Mouse (Mus musculus): ENCODE results near the gene 2310079G19Rik.

The 2310079G19Rik gene

GRCm38 (mm10) chr16:88627566-88627965 is at the start of gene 2310079G19Rik:
Gene 2310079G19Rik (minus strand): TSS chr16:88627666.
- in situ Hi-C loops (cut with MboI), result no loop called here

DNA sequence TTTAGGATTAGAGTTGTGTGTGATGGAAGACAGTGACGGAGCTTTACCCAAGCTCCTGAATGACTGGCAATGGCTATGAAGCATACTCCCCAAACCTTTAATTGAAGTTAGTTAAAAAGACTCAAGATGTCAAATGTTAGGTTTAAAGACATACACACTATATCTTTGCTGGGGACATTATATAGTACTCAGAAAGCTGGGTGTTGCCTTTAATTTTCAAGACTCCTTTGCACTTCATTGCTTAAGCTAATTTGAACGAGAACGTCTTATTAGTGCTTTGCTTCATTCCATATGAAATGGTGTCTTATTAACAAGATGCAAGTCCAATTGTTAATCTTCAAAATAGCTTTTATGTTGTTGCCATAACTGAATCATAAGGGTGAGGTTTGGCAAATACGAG is 44.1 kb upstream of the 2310079G19Rik start, which contains the start of gene Krtap27-1:
Krtap27-1 (minus strand) TSS at position 101 of the 400 bp plus-strand sequence.
- in situ Hi-C loops (cut with MboI), result no loop called here

GRCm38 (mm10) chr16:88657426-88657825 is 30.0 kb upstream of the 2310079G19Rik start:
- in situ Hi-C loops (cut with MboI), result no loop called here

- in situ Hi-C loops (cut with MboI), result no loop called here
Observed at GRCm38 (mm10) chr16:88651952-88652351, 24.5 kb upstream of the 2310079G19Rik start.

GRCm38 (mm10) chr16:88651082-88651481 is 23.6 kb upstream of the 2310079G19Rik start:
- in situ Hi-C loops (cut with MboI), result no loop called here

- in situ Hi-C loops (cut with MboI), result no loop called here
Observed at GRCm38 (mm10) chr16:88647358-88647846, 19.9 kb upstream of the 2310079G19Rik start, which contains the start of gene Krtap26-1. Gene Krtap26-1 (minus strand): TSS chr16:88647796.

- in situ Hi-C loops (cut with MboI), result no loop called here
Observed at GRCm38 (mm10) chr16:88646366-88647111, 19.1 kb upstream of the 2310079G19Rik start.

GRCm38 (mm10) chr16:88640053-88640452 is 12.6 kb upstream of the 2310079G19Rik start:
- in situ Hi-C loops (cut with MboI), result no loop called here

GRCm38 (mm10) chr16:88635142-88635541 is 7.7 kb upstream of the 2310079G19Rik start:
- in situ Hi-C loops (cut with MboI), result no loop called here

GRCm38 (mm10) chr16:88631474-88631873 is 4.0 kb upstream of the 2310079G19Rik start:
- in situ Hi-C loops (cut with MboI), result no loop called here

DNA sequence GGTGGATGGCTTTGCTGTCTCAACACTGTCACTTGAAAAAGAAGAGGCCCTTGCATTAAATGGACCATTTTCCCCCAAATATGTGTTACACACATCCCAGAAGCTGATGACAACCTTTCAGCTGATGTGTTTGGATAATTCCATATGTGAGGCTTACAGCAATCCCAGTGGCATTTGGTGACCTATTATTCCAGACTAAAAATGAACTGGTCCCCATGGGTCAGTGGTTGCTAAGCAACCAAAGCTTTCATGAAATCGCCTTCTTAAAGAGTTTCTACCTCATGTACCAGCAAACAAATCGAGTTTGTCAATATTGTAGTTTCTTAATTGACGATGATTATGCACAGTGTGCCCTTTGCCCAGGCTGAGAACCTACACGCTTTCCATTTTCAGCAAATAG is 14.8 kb downstream of the 2310079G19Rik start:
- in situ Hi-C loops (cut with MboI), result no loop called here

GRCm38 (mm10) chr16:88611922-88612321 is 15.5 kb downstream of the 2310079G19Rik start, which contains the start of gene Krtap24-1:
Gene Krtap24-1 (minus strand): TSS chr16:88612279.
- in situ Hi-C loops (cut with MboI), result no loop called here

DNA sequence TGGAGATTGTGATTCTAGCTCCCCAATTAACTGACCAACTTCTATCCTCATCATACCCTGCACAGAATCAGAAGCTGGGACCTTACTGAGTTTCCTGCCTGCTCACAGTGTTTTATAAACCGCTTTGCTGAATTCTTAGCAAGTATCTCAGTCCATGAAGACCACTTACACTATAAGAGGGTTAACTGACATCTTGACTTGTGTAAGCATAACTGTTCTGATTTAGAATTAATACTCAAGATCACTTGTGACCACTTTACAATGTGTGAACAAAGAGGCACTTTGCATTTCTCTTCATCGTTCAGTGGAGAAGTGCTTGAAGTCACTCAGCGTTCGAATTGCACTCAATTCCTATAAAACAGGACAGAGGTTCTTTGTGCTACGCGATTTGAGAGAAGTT is 22.9 kb downstream of the 2310079G19Rik start:
- in situ Hi-C loops (cut with MboI), result no loop called here

- in situ Hi-C loops (cut with MboI), result no loop called here
Observed at GRCm38 (mm10) chr16:88602464-88602863, 25.0 kb downstream of the 2310079G19Rik start.

GRCm38 (mm10) chr16:88600303-88600702 is 27.2 kb downstream of the 2310079G19Rik start:
- in situ Hi-C loops (cut with MboI), result no loop called here

DNA sequence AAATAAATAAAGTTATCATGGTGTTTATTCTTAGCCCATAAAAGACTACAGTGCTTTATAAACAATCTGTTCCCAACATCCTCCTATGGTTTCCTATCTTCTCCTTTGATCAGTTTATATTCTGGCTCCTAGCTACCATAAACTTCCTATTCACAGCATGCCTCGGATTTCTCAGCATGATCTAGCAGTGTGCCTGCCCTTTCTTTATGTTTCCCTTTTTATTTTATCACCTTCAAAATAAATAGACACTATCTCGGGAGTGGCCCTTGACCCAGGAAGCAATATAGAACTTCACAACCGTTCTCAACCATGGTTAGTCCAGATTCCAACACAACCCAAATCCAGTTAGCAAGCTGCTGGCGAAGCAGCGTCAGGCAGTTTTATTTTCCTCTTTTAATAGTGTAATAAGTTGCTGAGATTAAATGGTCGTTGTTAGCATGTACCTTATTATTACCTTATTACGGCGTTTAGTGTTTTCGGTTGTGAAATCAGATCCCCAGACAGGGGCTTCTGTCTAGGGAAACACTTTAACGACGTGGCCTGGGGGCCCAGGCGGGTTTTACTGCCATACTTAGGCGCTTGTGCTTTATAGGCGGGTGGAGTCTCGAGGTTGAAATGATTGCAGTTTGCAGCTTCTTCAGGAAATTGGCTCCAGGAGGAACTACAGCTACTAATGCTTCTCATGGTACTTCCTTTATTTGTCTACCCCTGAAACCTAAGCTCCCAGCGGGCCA is 27.8 kb downstream of the 2310079G19Rik start:
- in situ Hi-C loops (cut with MboI), result no loop called here

DNA sequence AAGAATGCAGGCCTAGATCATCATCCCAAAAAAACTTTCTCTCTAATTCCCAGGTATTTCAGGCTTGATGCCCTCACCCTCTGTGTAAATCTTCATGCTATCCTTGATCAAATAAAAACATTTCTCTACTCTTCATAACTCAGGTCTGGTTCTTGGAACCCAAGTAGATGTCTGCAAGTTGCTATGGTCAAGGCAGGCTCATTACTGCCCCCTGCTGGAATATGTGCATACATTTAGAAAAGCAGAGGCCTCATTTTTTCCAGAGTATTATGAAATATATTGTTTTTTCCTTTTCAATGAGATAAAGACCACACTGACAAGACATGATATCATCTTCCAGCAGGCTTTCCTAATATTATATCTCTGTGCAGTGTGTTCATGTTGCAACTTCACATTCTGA is 34.7 kb downstream of the 2310079G19Rik start:
- in situ Hi-C loops (cut with MboI), result no loop called here

DNA sequence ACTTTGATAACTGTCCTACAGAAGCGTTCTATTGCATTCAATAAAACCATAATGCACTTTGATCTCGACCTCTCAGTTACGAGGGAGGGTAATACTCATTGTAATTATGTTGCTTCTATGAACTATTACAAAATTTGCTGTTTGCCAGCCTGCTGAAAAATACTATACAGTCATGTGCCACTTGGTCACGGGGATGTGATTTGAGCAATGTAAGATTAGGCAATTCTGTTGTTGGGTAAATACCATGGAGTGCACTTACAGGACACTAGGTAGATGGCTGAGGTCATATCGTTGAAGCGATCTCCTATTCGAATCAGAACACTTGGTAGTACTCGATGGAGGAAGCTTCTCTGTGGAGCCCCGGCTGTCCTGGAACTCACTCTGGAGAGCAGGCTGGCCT is 44.1 kb downstream of the 2310079G19Rik start:
- in situ Hi-C loops (cut with MboI), result no loop called here

All from mature B cell (primary cell).